Mouse (Mus musculus): ENCODE data around the gene Slc12a1.

Slc12a1 gene

DNA sequence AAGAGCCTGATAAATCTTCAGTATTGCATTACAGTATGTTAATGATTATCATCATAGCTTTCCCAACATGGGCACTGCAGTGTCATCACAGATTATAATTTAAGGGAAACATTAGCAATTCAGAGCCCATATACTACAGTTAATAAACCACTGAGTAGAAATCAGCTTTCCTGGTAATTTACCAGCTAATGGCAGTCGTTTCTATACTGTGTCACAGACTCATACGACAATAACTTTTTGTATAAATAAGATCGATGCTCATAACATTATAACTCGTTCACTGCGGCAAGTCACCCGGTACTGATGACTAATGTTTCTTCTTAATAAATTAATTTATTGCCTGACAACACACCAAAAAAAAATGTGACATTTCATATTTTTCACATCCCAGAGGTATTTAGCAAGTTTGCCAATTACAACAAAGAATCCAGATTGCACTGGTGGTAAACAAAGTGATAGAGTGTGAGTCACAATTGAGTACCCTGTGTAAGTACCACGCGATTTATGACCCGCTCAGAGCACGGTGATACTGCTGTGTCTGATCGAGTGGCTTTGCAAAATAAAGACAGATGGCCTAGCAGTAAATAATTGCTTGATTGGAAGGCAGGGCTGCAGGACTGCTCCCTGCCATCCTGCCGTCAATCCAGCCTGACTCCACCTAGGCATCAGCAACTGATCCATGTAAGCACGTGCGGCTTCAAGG is 56.7 kb downstream of the Slc12a1 start:
- no peak for DNase-seq (ENCODE audit: low read depth, low spot score)

DNA sequence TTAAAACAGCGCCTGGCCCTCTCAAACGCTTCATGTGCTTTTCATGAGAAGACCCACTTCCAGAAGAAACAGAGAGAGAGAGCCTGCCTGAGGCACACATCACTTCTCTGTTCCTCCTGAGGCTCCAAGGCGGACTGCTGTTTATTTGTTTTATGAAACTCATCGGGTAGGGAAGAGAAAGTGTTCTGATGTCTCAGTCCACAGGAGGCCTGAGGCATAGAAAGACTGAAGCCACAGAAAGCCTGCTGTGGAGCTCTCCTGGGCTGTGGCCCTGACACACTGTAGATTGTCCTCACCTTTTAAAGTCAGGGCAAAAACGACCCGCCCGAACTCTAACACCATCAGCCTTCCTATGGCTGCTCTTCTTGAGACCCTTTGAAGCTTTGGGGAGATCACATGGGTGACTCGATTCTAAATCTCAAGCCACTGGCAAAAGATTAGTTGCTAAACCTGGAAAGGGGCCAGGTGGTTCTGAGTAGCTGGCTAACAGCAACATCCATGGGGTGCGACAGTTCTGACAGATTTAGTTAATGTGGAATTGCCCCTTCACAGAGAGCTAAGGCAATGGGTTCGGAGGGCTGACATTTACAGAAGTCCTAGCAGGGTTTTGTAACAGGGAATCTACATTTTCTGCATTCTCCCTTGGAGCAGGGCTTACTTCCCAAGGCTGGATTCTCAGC is 59.7 kb downstream of the Slc12a1 start:
- no peak for DNase-seq (ENCODE audit: low read depth, low spot score)

DNA sequence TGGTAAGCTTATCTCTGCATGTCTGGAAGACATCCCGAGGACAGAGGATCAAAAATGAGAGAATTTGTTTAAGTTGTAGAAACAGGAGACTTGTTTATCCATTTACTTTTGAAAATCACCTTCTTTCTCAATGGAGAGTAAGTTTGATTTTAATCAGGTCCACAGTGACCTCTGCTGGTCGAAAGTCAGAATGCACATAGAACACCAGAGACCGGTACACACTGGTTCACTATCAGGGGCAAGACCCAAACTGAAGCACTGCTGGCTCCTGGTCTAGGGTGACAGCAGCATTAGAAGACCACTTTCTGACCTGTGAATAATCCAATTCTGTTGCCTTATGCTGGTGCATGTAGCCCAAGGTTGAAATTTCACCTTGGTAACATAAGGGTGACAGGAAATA is 62.3 kb downstream of the Slc12a1 start:
- DNase-seq (ENCODE audit: low read depth, low spot score): peak; percentile 27

DNA sequence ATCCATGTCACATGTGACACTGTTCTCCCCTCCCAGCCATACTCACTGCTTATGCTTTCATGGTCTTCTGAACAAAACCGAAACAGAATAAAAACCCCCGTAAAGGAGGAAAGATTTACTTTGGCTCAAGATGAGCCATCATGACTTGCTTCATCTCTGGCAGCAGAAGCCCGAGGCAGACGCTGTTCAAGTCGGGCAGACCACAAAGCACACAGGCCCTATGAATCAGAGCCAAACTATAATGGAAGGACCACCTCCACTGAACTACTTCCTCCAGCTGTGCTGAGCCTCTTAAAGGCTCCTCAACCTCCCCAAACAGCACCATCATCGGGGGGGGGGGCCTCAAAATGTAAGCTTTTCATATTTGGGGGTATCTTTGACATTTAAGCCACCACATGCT is 65.0 kb downstream of the Slc12a1 start:
- no peak for DNase-seq (ENCODE audit: low read depth, low spot score)

DNA sequence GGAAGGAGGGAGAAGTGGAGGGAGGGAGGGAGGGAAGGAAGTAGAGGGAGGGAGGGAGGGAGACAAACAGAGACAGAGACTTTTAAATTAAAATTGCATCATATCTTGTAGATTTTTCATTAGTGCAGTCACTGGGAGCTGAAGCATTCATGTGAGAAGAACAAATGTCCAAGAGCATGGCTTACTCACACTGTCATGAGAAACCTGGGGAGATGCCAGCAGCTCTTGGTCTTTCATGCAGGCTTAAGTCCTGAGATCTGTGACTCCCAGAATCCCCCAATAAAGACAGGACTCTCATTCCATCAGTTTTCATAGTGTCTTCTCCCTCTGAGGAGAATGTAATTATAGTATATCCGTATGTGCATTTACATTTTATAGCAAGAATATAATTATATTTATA is 66.3 kb downstream of the Slc12a1 start:
- no peak for DNase-seq (ENCODE audit: low read depth, low spot score)

DNA sequence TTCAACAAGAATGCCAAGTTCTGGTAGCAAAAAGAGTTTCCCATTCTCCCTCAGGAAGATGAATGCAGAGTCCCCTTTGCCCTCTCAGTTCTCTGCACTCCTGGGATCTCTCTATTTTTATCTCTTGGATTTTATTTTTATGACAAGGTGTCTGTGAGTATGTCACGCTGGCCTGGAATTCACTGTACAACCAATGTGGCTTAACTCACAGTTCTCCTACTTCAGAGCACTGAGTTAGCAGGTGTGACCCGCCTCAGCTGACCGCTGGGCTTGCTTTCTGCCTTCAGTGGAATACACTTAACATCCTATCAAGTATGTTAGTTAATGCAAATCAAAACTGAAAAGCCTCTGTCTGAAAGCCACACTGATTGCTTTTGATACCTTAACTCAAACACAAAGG is 67.0 kb downstream of the Slc12a1 start:
- DNase-seq (ENCODE audit: low read depth, low spot score): no peak

DNA sequence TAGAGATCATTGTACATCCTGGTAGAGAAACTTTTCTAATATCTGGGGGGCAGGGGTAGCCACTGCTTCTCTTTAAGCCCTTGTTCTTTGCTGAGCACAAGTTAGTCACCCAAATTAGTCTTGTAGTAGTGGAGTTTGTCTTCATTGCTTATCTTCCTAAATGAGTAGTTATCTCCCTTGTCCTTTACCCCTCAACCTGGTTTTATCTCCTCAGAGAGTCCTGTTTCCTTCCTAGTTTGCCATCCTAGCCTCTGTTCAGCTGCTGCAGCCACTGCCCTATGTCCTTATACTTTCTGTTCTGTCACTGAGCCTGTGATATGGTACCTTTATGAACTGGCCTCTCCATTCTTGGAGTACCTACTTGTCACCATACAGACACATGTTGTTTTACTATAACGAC is 69.4 kb downstream of the Slc12a1 start:
- no peak for DNase-seq (ENCODE audit: low read depth, low spot score)

DNA sequence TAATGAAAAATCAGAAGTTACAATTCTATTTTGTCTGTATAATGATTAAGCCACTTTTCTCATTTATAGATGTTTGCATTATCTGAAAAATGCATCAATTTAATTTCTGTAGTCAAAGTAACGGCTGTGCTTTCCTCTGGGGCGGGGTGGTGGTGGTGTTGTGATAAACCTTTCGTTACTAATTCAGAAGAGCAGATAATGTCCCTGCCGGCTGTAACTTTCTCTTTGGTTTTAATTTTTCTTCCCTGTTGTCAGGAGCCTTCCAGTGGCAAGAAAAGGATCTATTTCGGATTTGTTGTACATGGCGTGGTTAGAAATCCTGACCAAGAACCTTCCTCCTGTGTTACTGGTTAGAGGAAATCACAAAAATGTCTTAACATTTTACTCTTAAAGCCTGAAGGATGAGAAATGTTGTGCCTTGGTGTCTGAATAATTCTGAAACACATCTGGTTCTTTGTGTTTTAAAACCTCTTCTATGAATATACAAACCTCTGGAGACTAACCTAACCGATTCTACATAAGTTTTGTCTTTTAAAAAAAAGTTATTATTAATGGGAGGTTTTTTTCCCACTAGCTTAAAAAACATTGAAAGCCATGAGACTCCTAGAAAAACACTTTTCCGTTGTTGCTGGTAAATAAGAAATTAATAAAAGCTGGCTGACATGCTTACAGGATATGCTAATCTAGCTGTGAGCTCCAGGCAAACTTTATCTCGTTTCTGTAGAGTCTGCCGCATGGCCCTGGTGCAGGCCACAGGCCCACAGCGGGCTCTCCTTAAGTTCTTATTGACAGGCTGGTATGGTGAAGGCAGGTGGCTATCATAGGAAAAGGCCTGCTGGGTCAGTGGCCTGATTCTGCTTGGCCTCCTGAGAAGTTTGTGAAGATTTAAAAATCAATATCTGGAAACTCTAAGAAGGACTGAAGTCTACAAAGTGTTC is 76.4 kb downstream of the Slc12a1 start:
- DNase-seq (ENCODE audit: low read depth, low spot score): no peak

DNA sequence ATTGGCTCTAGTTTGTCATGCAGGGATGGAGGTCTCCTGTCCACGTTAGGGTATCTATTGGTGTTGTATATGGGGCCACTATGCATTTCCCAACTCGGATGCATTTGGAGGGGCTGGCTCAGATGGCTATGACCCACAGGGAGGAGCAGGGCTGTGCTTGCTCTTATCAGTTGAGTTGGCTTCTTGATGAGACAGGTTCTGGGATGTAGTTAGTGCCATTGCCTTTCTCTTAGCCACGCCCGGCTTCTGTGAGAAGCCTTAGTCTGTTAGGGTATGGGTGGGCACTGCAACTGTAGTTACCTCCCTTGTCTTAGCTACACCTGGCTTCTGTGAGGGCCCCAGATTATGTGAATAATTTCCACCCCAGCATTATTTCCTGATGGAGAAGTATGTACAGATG is 79.9 kb downstream of the Slc12a1 start:
- no peak for DNase-seq (ENCODE audit: low read depth, low spot score)

DNA sequence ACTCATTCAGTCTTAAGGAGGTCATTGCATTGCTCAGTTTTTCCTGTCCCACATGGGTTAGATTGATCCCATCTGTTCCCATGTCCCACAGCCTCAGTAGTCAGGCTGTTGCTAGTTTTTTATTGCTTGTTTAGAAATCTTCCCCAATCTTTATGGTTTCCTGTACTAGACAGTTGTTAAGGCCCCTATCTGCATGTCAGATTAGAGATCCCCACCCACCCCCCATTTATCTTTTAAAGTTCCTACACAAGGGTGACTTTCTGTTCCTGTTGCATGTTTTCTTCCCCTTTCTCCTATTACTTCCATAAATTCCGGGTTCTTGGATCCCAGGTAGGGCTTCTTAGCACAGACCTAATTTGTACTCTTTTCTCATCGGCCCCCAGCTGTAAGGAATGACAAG is 81.2 kb downstream of the Slc12a1 start:
- DNase-seq (ENCODE audit: low read depth, low spot score): no peak

DNA sequence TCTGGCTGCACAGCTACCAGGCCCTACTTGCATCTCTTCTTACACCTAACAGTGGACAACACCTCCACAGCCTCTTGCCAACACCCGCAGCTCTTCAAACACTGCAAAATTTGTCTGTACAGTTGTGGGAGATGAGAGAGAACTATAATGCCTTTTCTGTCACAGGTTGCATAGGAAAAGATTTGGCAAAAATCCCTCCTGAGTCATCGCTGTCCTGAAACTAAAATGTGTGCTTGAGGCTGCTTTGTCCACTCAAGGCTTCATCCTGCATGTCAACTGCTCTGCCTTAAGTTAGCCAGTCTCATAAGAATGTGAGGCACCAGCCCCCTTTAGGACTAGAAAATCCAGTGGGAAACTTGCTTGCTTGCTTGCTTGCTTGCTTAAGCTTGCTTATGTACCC is 81.7 kb downstream of the Slc12a1 start:
- no peak for DNase-seq (ENCODE audit: low read depth, low spot score)

DNA sequence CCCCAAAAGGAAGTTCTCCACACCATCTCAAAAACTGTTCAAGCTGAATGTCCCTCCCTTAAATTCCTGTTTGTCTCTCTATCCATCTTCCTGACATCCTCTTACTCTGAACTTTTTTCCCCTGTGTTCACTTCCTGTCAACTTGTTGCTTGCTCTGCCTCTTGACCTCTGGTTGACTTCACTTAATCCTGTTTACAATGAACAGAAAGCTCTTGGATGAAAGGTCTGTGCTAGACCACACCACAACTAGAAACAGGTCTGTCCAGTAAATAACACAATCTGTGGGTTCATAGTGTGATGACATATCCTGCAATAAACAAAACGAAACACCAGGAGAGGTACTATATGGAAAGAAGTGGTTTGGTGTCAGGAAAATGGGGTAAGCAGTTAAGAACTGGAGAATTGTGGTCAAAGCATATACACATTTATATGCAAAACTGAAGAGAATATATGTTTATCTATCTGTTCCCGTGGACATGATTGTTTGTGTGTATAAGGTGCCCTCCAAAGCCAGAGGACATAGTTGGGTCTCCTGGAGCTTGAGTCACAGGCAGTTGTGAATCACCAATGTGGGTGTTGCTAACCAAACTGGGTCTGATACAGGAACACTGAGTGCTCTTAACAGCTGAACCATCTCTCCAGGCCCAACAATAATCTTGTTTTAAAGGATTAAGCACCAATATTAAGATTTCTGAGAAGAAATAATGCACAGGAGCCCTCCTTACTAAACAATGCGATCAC is 93.4 kb downstream of the Slc12a1 start:
- no peak for DNase-seq (ENCODE audit: low read depth, low spot score)

DNA sequence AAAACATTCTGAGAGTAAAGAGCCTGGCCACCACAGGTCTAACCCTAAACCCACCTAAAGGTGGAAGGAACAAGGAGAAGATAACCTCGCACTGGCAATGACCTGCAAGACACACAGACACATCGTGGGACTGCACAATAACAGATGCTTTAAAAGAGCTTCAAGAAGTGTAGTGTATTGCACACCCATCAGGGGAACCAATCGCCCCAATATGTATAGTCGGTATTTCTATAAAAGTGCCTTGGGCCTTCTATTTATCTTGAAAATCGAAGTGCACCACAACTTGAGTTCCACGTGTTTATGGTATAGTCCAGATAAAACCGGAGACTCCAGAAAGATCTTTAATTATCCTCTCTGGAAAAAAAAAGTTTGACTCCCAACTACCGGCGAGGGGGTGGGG is 94.4 kb downstream of the Slc12a1 start:
- no peak for DNase-seq (ENCODE audit: low read depth, low spot score)

DNA sequence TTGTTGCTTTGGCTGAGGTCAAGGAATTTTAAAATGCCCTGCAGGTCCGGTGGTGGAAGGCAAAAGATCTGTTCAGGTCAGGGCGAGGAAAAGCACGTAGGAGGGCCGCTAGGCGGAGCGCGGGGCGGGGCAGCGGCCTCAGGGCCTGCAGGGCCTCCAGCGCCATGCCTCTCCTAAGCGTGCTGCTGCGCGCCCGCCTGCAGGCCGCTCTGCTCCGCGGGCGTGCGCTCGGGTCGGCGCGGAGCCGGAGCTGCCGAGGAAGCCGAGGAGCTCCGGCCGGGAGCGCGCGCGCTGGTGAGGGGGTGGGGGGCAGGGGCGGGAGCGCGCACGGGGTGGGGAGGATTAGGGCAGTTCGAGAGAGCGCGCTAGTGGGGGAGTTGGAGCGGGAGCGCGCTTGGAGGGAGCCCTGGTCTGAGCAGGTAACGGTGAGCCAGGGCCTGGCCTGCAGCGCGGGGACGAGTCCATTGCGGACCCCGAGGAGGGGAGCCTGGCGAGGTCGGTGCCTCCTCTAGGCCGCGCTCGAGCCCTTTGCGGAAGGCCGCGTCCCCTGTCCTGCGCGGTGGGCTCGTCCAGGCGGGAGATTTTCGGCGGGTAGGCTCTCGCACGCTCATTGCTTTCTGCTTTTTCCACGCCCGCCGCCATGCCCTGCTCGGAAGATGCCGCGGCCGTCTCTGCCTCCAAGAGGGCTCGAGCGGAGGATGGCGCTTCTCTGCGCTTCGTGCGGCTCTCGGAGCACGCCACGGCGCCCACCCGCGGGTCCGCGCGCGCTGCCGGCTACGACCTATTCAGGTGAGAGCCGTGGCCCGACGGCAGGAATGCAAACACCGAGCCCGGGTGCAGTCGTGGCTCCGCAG is 95.0 kb downstream of the Slc12a1 start, which contains the start of gene Dut:
Gene Dut (plus strand): TSS at position 83 of the 854 bp plus-strand sequence.
- DNase-seq (ENCODE audit: low read depth, low spot score): peak; percentile 90

DNA sequence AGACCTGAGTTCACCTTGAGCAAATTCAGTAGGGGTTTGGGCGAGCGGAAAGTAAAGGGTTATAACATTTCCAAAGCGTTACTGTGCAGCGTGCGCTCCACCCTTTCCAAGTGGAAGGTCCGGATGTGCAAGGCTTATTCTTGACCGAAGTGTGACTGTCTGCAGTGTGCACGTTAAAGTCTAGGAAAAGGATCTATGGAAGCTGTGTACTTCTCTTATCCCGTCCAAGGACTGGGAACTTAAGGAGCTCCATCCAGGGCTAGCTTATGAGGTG is 95.6 kb downstream of the Slc12a1 start:
- DNase-seq (ENCODE audit: low read depth, low spot score): peak; percentile 18

DNA sequence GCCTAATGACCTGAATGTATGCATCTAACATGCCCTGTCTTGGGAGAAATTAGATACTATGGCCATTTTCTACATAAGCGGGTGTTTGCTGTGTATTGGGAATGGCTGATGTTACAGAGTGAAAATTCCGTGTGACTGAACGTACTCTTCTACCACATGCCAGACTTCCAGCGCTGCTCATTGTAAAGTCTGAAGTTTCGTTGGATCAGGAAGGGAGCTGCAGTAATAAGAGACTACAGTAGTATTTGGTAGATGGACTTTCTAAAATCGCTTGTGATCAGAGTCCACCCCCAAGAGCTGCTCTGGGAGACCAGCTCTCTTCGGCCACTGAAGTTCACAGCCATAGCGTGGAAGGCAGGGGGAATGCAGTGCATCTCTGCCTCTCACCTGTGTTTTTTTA is 96.0 kb downstream of the Slc12a1 start:
- DNase-seq (ENCODE audit: low read depth, low spot score): no peak

DNA sequence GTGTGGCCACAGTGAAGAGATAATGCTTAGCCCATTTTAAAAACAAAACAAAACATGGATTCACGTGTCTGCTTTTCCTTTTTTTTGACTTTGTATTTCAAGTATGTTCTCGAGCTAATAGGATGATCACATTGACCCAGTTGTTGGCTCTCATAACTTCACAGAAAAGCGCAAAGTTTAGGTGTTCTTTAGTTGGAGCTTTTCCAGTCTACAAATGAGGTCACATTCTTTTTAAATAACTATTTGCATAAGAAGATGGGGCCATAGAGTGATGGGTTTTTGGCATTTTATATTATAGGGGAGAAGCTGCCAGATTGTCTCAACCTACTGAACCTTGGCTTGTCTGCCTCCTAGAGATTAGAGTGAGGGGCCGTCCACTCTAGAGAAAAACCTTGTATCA is 97.0 kb downstream of the Slc12a1 start:
- no peak for DNase-seq (ENCODE audit: low read depth, low spot score)

DNA sequence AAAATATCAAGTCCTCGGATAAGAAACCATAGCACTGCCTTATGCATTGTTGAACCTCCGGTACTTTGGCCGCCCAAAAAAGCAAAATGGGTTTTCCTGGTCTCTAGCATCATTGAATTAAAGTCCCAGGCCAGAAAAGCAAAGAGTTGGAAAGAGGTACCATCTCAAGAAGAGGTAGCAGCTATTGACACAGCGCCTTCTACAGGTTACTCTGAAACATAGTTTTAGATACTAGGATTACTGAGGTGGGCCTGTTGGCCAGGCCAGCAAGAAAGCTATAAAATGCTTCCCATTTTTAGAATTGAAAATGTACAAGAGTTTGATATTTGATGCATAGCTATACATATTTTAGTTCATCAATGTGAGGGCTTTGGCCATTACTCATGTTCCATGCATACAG is 97.6 kb downstream of the Slc12a1 start:
- no peak for DNase-seq (ENCODE audit: low read depth, low spot score)

DNA sequence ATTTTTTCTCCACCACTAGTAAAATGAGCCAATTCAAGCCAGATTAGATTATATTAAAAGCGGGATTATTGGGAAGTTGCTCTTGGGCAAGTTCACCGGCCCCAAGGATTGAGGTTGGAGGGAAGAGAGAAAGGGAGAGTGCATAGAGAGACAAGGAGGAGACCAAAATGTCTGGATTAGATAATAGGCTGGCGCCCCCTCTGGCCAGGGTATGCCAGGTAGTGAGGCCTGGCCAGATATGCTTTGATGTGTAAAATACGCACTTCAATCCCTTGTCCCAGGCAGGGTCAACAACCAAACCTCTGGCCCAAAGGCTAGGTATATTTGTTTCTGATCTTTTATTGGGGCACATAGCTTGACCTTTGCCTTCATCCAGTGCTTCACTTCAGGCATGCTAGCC is 99.5 kb downstream of the Slc12a1 start:
- DNase-seq (ENCODE audit: low read depth, low spot score): no peak

DNA sequence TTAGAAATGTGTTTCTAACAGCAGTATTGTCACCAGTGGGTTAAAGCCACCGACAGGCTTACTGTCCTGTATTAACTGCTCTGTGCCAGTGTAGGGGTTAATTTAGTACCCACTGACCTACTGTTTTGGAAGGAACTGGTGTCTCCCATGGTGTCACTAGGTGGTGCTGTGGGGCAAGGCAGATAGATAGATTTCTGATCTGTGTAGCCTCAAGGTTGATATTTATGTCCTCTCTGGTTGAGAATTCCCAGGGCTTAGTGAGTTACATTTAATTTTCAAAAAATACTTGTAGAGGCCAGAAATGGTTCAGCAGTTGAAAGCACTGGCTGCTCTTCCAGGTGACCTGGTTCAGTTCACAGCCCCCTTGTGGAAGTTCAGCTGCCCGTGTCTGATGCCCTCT is 100.0 kb downstream of the Slc12a1 start:
- no peak for DNase-seq (ENCODE audit: low read depth, low spot score)

DNA sequence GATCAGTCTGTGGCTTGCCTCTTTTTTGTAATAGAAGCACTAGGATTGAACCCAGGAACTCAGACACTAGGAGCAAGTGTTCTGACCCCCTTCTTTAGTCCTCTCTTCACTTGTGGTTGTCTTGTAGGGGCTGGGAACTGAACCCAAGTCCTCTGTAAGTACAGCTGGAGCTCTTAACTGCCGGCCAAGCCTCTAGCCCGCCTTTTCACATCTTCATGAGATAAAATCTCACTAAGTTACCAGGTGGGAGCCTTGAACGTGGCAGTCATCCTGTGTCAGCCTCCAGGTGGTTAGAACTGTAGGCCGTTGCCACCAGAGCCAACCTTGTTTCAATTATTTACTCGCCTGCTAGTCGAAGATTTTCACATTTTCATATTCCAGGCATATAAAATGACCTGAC is 101.4 kb downstream of the Slc12a1 start:
- DNase-seq (ENCODE audit: low read depth, low spot score): no peak

Measured in telencephalon, adult 2 months (tissue).